Mouse (Mus musculus) small intestine, adult 2 months (tissue): ENCODE data around the gene Igsf21. TPM values are rescaled to one million over a fixed set of nuclear protein-coding genes. Genes with fewer than 3 reads are reported as not detected.

ENCODE experiments used
- H3K27ac ChIP-seq: fragments of 200-500 bp; 2 replicates; pipeline ENCODE4 v1.5.1; 2012; ENCODE audit warnings: low read depth, low read length, control low read depth, inconsistent platforms; ENCODE audit not compliant: insufficient read depth
- H3K27me3 ChIP-seq: fragments of 200-500 bp; 2 replicates; pipeline ENCODE4 v1.6.1; 2012; ENCODE audit warnings: mild to moderate bottlenecking, moderate library complexity, low read length, inconsistent platforms; ENCODE audit not compliant: control insufficient read depth, insufficient read depth
- H3K36me3 ChIP-seq: fragments of 200-500 bp; 2 replicates; pipeline ENCODE4 v1.6.1; 2012; ENCODE audit warnings: mild to moderate bottlenecking, low read length, control low read depth, inconsistent platforms; ENCODE audit not compliant: control insufficient read depth, insufficient read depth
- H3K4me1 ChIP-seq: fragments of 200-500 bp; 2 replicates; pipeline ENCODE4 v1.6.1; 2012; ENCODE audit warnings: low read length, inconsistent platforms, mixed read lengths; ENCODE audit not compliant: control insufficient read depth, insufficient read depth, insufficient read length
- H3K4me3 ChIP-seq: fragments of 200-500 bp; 2 replicates; pipeline ENCODE4 v1.5.1; 2012; ENCODE audit warnings: low read depth, mild to moderate bottlenecking, control low read depth, inconsistent platforms, low read length, moderate library complexity
- CTCF ChIP-seq: fragments of 200-500 bp; IDR thresholded peaks from 2 replicates; pipeline ENCODE4 v1.5.1; 2012; ENCODE audit warnings: low read depth, mild to moderate bottlenecking, control low read depth, inconsistent platforms, low read length, moderate library complexity, mixed read lengths; ENCODE audit not compliant: insufficient replicate concordance, insufficient read length; ENCODE audit errors: extremely low read depth
- POLR2A ChIP-seq: fragments of 200-500 bp; IDR thresholded peaks from 2 replicates; pipeline ENCODE4 v1.6.1; 2012; ENCODE audit warnings: low read depth, mild to moderate bottlenecking, control low read depth, inconsistent platforms, low read length, moderate library complexity
- WGBS: fragments of 180-500 bp; shearing (Covaris S2); methylation state at CpG from one replicate; pipeline ENCODE4 v1.1.7; 2018; 5-methylcytosine and 5-hydroxymethylcytosine counted together
- polyA plus RNA-seq: library from polyadenylated mRNA; depleted of rRNA; stranded (reverse); fragments of >200 nt; gene quantifications from 2 replicates; pipeline ENCODE4 v1.2.3, GENCODE M21; 2012

Gene Igsf21
- polyA plus RNA-seq, 1 experiment, result 1.0 TPM

- TF ChIP-seq POLR2A (no peak), CTCF (no peak)
- WGBS, result 59% methylated on average over 10 of the region's 10 CpGs
Measured at GRCm38 (mm10) chr4:140047807-140048362, 198.7 kb downstream of the Igsf21 start.

GRCm38 (mm10) chr4:140043953-140044352 is 202.6 kb downstream of the Igsf21 start:
- 31% methylated on average over 12 of the region's 12 CpGs for WGBS
- TF ChIP-seq CTCF (no peak), POLR2A (no peak)

More at GRCm38 (mm10) chr4:140047807-140048362, 198.7 kb downstream of the Igsf21 start:
- Histone ChIP-seq H3K36me3 (no peaks in the 10 kb centered on the region), H3K4me1 (no peaks in the 10 kb centered on the region), H3K27ac (no peak overlapping the region), H3K27me3 (no peaks in the 10 kb centered on the region), H3K4me3 (no peak overlapping the region)

GRCm38 (mm10) chr4:140038586-140039411 is 207.8 kb downstream of the Igsf21 start:
- Histone ChIP-seq H3K27me3 (peaks cover 7% of the 10 kb centered on the region), H3K36me3 (no peaks in the 10 kb centered on the region), H3K4me1 (no peaks in the 10 kb centered on the region), H3K27ac (no peak overlapping the region), H3K4me3 (no peak overlapping the region)
- WGBS, result 17% methylated on average over 26 of the region's 26 CpGs
- TF ChIP-seq POLR2A (no peak), CTCF (no peak)

More at GRCm38 (mm10) chr4:140043953-140044352, 202.6 kb downstream of the Igsf21 start:
- H3K4me3 ChIP-seq, result no peak overlapping the region
- no peaks in the 10 kb centered on the region for H3K36me3 ChIP-seq
- H3K27me3 ChIP-seq, result peaks cover 3% of the 10 kb centered on the region; the same call in 1 of the 2 replicates
- no peak overlapping the region for H3K27ac ChIP-seq
- H3K4me1 ChIP-seq, result no peaks in the 10 kb centered on the region

DNA sequence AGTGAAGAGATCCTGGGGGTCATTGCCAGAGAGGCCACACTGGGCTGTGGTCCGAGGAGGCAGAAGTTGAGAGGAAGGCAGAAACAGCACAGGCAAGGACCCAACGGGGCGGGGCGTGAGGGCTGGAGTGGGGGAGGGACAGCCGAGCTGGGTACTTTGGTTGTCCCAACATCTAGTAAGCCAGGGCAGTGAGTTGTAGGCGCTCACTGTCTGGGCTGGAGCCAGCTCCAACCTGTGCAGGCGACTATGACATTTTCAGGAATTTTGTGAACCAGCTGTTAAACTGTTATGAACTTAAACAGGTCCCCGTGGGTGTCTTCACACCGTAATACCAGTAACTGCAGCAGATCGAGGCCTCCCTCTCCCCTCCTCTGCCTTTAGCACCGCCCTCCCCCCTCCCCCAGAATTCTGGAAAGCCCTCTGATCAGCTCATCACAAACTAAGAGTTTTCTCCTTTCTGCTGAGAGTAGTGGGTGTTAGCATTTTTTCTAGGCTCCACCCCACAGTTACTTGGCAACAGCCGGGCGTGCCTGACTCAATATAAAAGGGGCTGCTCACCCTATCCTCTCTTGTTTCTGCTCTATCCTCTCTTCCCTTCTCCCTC is 208.7 kb downstream of the Igsf21 start:
- H3K36me3 ChIP-seq, result no peaks in the 10 kb centered on the region
- 4% methylated on average over 13 of the region's 13 CpGs for WGBS
- no peak for TF ChIP-seq POLR2A
- no peak for TF ChIP-seq CTCF

GRCm38 (mm10) chr4:140035232-140035631 is 211.4 kb downstream of the Igsf21 start:
- Histone ChIP-seq H3K4me3 (no peak overlapping the region), H3K27me3 (peaks cover 7% of the 10 kb centered on the region), H3K4me1 (no peaks in the 10 kb centered on the region), H3K27ac (no peak overlapping the region), H3K36me3 (no peaks in the 10 kb centered on the region)
- WGBS, result 56% methylated on average over 15 of the region's 15 CpGs
- TF ChIP-seq CTCF (no peak), POLR2A (no peak)

More for the DNA sequence above, 208.7 kb downstream of the Igsf21 start:
- H3K4me1 ChIP-seq, result no peaks in the 10 kb centered on the region
- no peak overlapping the region for H3K27ac ChIP-seq
- peaks cover 7% of the 10 kb centered on the region for H3K27me3 ChIP-seq
- no peak overlapping the region for H3K4me3 ChIP-seq

DNA sequence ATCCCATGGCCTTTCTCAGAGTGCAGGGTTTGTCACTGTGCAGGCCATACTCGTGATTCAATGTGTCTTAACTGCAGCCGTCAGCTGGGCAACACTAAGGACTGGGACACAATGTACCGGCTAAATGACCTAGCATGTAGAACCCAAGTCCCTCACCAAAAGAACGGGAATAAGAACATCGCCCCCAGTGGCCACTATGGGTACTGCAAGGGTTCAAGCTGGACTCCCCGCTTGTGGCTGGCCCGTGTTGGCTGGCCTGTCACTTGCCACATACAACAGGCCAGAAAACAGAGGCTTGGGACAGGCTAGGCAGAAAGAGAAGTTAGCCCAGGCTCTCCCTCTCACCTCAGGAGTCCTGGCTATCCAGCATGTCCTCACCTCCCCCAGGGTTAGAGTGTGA is 213.2 kb downstream of the Igsf21 start:
- TF ChIP-seq CTCF (peak; percentile 83; the same call in 1 of the 2 replicates), POLR2A (no peak)
- H3K27me3 ChIP-seq, result peaks cover 4% of the 10 kb centered on the region
- H3K36me3 ChIP-seq, result no peaks in the 10 kb centered on the region
- no peak overlapping the region for H3K27ac ChIP-seq
- no peak overlapping the region for H3K4me3 ChIP-seq
- H3K4me1 ChIP-seq, result no peaks in the 10 kb centered on the region
- 35% methylated on average over 7 of the region's 7 CpGs for WGBS

DNA sequence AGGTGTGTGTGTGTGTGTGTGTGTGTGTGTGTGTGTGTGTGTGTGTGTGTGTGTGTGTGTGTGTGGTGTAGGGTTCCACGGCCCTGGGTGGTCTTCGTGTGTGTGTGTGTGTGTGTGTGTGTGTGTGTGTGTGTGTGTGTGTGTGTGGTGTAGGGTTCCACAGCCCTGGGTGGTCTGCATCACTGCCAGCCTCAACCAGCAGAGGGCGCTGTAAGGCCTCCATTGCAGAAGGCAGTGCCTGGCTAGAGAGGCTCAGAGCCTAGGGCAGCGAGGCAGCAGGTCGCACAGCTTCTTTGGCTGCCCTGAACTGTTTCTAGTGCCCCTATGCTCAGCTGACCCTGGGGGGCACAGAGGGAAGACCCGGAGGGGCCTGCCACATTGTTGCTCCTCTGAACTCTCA is 216.2 kb downstream of the Igsf21 start:
- TF ChIP-seq CTCF (0 out of 2 replicates have a peak, but pooled peaks have one; percentile 19), POLR2A (no peak)
- no peak overlapping the region for H3K27ac ChIP-seq
- no peaks in the 10 kb centered on the region for H3K36me3 ChIP-seq
- no peaks in the 10 kb centered on the region for H3K27me3 ChIP-seq
- WGBS, result 37% methylated on average over 6 of the region's 6 CpGs
- H3K4me1 ChIP-seq, result no peaks in the 10 kb centered on the region
- H3K4me3 ChIP-seq, result no peak overlapping the region
